Mouse (Mus musculus): ENCODE data around the gene Ttc17.
A peak's percentile ranks its signal among the peaks of the same experiment; 100 is the strongest.

Ttc17 gene

GRCm38 (mm10) chr2:94381057-94381647 is 25.3 kb downstream of the Ttc17 start:
- DNase-seq (ENCODE audit: low spot score in 2 of 2), result no peak

- no peak for DNase-seq (ENCODE audit: low spot score in 2 of 2)
Measured at GRCm38 (mm10) chr2:94378678-94379077, 27.8 kb downstream of the Ttc17 start.

GRCm38 (mm10) chr2:94371093-94371492 is 35.4 kb downstream of the Ttc17 start:
- no peak for DNase-seq (ENCODE audit: low spot score in 2 of 2)

GRCm38 (mm10) chr2:94363821-94364220 is 42.7 kb downstream of the Ttc17 start:
- DNase-seq (ENCODE audit: low spot score in 2 of 2), result no peak

GRCm38 (mm10) chr2:94360398-94360973 is 46.0 kb downstream of the Ttc17 start:
- DNase-seq (ENCODE audit: low spot score in 2 of 2), result no peak

GRCm38 (mm10) chr2:94348165-94348591 is 58.3 kb downstream of the Ttc17 start:
- DNase-seq (ENCODE audit: low spot score in 2 of 2), result no peak

GRCm38 (mm10) chr2:94346746-94347145 is 59.7 kb downstream of the Ttc17 start:
- no peak for DNase-seq (ENCODE audit: low spot score in 2 of 2)

GRCm38 (mm10) chr2:94344624-94345023 is 61.9 kb downstream of the Ttc17 start:
- DNase-seq (ENCODE audit: low spot score in 2 of 2), result no peak

- DNase-seq (ENCODE audit: low spot score in 2 of 2), result no peak
Measured at GRCm38 (mm10) chr2:94343290-94344285, 62.9 kb downstream of the Ttc17 start.

- no peak for DNase-seq (ENCODE audit: low spot score in 2 of 2)
Measured at GRCm38 (mm10) chr2:94340769-94341168, 65.7 kb downstream of the Ttc17 start.

- no peak for DNase-seq (ENCODE audit: low spot score in 2 of 2)
Measured at GRCm38 (mm10) chr2:94339495-94339894, 67.0 kb downstream of the Ttc17 start.

GRCm38 (mm10) chr2:94336336-94336735 is 70.2 kb downstream of the Ttc17 start:
- peak; percentile 32 to 49 for DNase-seq (ENCODE audit: low spot score in 2 of 2)

- no peak for DNase-seq (ENCODE audit: low spot score in 2 of 2)
Measured at GRCm38 (mm10) chr2:94334742-94335046, 71.8 kb downstream of the Ttc17 start.

GRCm38 (mm10) chr2:94333841-94334741 is 72.4 kb downstream of the Ttc17 start:
- DNase-seq (ENCODE audit: low spot score in 2 of 2), result no peak

- DNase-seq (ENCODE audit: low spot score in 2 of 2), result no peak
Measured at GRCm38 (mm10) chr2:94333086-94333485, 73.4 kb downstream of the Ttc17 start.

GRCm38 (mm10) chr2:94329336-94329735 is 77.2 kb downstream of the Ttc17 start:
- DNase-seq (ENCODE audit: low spot score in 2 of 2), result no peak

- DNase-seq (ENCODE audit: low spot score in 2 of 2), result no peak
Measured at GRCm38 (mm10) chr2:94327836-94328235, 78.7 kb downstream of the Ttc17 start.

- DNase-seq (ENCODE audit: low spot score in 2 of 2), result no peak
Measured at GRCm38 (mm10) chr2:94319780-94320179, 86.7 kb downstream of the Ttc17 start.

- no peak for DNase-seq (ENCODE audit: low spot score in 2 of 2)
Measured at GRCm38 (mm10) chr2:94316526-94316925, 90.0 kb downstream of the Ttc17 start.

- no peak for DNase-seq (ENCODE audit: low spot score in 2 of 2)
Measured at GRCm38 (mm10) chr2:94303984-94304383, 102.5 kb downstream of the Ttc17 start.

- no peak for DNase-seq (ENCODE audit: low spot score in 2 of 2)
Measured at GRCm38 (mm10) chr2:94302393-94302792, 104.1 kb downstream of the Ttc17 start.

GRCm38 (mm10) chr2:94301749-94302148 is 104.7 kb downstream of the Ttc17 start:
- DNase-seq (ENCODE audit: low spot score in 2 of 2), result no peak

Data from frontal cortex, postnatal 10 days (tissue).